Mouse (Mus musculus): ENCODE results near the gene Knl1. TPM values are rescaled to one million over a fixed set of nuclear protein-coding genes. Genes with fewer than 3 reads are reported as not detected.
"Not testable (repeated sequence)": the region's sequence is repeated elsewhere in the genome, so short reads cannot be mapped to it uniquely, and the experiment has no call there.

Knl1 gene
- 2.4 and 3.3 TPM in 2 replicates for polyA plus RNA-seq (2012; rRNA removed)

DNA sequence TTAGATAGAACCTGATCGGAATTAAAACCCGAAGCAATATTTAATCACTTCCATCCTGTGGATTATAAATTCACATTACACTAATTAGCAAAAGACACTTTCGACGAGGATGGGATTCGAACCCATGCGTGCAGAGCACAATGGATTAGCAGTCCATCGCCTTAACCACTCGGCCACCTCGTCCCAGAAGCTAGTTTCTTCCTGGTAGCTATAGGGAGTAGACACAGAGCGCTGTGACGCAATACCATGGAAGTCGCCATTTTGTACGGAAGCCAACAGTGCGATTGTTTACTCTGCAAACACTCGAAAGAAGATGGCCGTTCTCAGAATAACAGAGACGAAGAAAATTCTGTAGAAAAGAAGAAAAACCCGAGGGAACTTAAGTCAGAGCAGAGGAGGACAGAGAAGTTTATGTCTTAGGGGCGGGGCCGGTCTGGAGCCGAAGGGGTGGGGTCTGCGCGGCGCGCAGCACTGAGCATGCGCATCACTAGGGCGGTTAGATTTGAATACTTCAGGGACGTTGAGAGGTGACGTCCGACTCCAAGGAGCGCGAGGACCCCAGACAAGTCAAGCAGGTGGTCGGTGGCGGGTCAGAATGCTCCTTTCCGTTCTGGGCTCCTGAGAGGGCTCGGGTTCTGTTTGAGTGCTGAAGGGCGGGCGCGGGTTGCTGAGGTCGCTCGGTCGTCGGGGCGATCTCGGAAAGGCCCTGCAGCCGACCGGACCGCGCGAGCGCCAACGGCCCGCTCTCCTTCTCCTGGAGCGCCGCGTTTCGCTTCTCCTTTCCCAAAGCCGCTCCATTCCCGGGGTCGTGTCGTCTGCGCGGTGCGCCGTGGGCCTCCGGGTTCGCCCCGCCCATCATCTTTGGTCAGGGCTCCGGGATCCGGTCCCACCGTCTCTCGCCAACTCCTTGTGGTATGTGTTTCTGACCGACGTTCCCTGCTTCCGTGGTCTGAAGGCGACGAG is at the start of gene Knl1:
TSS of gene Knl1 (plus strand) at position 471 of the 963 bp plus-strand sequence.
- peak; percentile 98 for DNase-seq (ENCODE audit: low read depth)
- TF ChIP-seq CTCF (IDR thresholded peaks at IDR 0.05; ENCODE audit: borderline replicate concordance, extremely low read depth, insufficient read depth, insufficient read length): no peak
- TF ChIP-seq POLR2A (IDR thresholded peaks at IDR 0.05; ENCODE audit: borderline replicate concordance, extremely low read depth, insufficient read depth, insufficient read length, poor library complexity, severe bottlenecking): peak; percentile 27; the same call in 1 of the 2 replicates

- DNase-seq (ENCODE audit: low read depth): no peak
- no peak for TF ChIP-seq POLR2A (IDR thresholded peaks at IDR 0.05; ENCODE audit: borderline replicate concordance, extremely low read depth, insufficient read depth, insufficient read length, poor library complexity, severe bottlenecking)
- no peak for TF ChIP-seq CTCF (IDR thresholded peaks at IDR 0.05; ENCODE audit: borderline replicate concordance, extremely low read depth, insufficient read depth, insufficient read length)
These were observed 48.6 kb upstream of the Knl1 start for GRCm38 (mm10) chr2:118998115-118998866.

- no peak for DNase-seq (ENCODE audit: low read depth)
- TF ChIP-seq POLR2A (IDR thresholded peaks at IDR 0.05; ENCODE audit: borderline replicate concordance, extremely low read depth, insufficient read depth, insufficient read length, poor library complexity, severe bottlenecking): no peak
- no peak for TF ChIP-seq CTCF (IDR thresholded peaks at IDR 0.05; ENCODE audit: borderline replicate concordance, extremely low read depth, insufficient read depth, insufficient read length)
These were observed 47.8 kb upstream of the Knl1 start for GRCm38 (mm10) chr2:118999025-118999639.

GRCm38 (mm10) chr2:119006886-119007285 is 40.0 kb upstream of the Knl1 start:
- TF ChIP-seq CTCF (IDR thresholded peaks at IDR 0.05; ENCODE audit: borderline replicate concordance, extremely low read depth, insufficient read depth, insufficient read length) (no peak), POLR2A (IDR thresholded peaks at IDR 0.05; ENCODE audit: borderline replicate concordance, extremely low read depth, insufficient read depth, insufficient read length, poor library complexity, severe bottlenecking) (no peak)
- no peak for DNase-seq (ENCODE audit: low read depth)

DNA sequence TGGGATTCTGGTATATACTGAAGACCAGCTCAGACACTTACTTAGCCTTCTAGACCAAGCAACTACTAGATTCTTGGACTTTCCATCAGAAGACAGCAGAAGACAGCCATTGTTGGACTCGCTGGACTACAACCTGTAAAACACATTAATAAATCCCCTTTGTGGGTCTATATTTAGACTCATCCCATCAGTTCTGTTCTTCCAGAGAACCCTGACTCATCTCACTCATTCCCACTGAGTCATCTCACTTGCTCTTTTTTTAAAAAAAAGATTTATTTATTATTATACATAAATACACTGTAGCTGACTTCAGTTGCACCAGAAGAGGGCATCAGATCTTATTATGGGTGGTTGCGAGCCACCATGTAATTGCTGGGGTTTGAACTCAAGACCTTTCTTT is 37.5 kb upstream of the Knl1 start:
- no peak for TF ChIP-seq CTCF (IDR thresholded peaks at IDR 0.05; ENCODE audit: borderline replicate concordance, extremely low read depth, insufficient read depth, insufficient read length)
- TF ChIP-seq POLR2A (IDR thresholded peaks at IDR 0.05; ENCODE audit: borderline replicate concordance, extremely low read depth, insufficient read depth, insufficient read length, poor library complexity, severe bottlenecking): no peak
- no peak for DNase-seq (ENCODE audit: low read depth)

GRCm38 (mm10) chr2:119014989-119015388 is 31.9 kb upstream of the Knl1 start:
- TF ChIP-seq POLR2A (IDR thresholded peaks at IDR 0.05; ENCODE audit: borderline replicate concordance, extremely low read depth, insufficient read depth, insufficient read length, poor library complexity, severe bottlenecking) (no peak), CTCF (IDR thresholded peaks at IDR 0.05; ENCODE audit: borderline replicate concordance, extremely low read depth, insufficient read depth, insufficient read length) (no peak)
- DNase-seq (ENCODE audit: low read depth): no peak

DNA sequence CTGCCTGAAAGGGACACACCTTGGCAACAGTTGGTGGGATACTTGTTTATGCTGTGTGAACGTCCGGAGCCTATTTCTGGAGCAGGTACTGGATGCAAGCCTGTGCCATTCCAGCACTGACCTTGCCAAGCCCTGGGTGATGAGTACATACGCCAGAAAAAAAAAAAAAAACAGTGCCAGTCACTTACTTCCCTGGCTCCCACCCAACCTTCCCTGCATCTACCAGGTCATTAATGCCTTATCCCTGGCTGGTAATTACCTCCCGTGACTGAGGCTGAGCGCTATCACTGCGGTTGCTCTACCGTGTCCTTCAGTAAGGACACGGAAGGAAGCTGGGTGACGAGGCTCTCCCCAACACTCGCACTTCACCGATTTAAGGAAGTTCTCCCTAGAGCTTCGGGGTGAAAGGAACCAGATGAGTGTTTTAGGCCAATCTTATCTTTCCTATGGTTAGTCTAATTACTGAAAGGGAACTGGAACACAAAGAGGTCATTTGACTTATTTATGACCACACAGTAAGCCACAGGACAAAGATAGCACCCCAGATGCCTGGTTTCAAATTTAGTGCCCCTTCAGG is 31.2 kb upstream of the Knl1 start:
- peak; percentile 36 for DNase-seq (ENCODE audit: low read depth)
- no peak for TF ChIP-seq CTCF (IDR thresholded peaks at IDR 0.05; ENCODE audit: borderline replicate concordance, extremely low read depth, insufficient read depth, insufficient read length)
- no peak for TF ChIP-seq POLR2A (IDR thresholded peaks at IDR 0.05; ENCODE audit: borderline replicate concordance, extremely low read depth, insufficient read depth, insufficient read length, poor library complexity, severe bottlenecking)

DNA sequence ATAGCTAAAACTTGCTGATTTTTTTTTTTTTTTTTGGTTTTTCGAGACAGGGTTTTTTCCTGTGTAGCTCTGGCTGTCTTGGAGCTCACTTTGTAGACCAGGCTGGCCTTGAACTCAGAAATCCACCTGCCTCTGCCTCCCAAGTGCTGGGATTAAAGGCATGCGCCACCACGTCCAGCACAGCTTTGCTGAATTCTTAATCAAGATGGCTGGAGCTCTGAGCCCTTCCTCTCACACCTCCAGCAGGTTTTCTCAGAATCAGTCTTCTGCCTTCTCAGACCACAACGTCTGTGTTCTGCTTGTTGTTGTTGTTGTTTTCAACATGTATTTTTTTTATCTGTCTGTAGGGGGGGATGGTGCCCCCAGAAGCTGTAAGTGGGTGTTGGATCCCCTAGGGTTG is 30.6 kb upstream of the Knl1 start:
- not testable (repeated sequence) for DNase-seq (ENCODE audit: low read depth)

DNA sequence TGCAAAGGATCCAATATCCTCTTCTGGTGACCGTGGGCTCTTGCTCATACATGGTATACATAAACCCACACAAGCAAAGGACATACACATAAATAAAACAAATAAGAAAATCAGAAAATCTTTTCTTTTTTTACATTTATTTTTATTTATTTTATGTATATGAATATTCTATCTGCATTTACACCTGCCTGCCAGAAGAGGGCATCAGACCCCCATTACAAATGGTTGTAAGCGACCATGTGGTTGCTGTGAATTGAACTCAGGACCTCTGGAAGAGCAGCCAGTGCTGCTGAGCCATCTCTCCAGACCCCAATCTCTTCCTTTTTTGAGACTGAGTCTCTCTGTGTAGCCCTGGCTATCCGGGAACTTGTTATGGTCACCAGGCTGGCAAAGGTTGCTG is 29.3 kb upstream of the Knl1 start:
- DNase-seq (ENCODE audit: low read depth): no peak
- no peak for TF ChIP-seq POLR2A (IDR thresholded peaks at IDR 0.05; ENCODE audit: borderline replicate concordance, extremely low read depth, insufficient read depth, insufficient read length, poor library complexity, severe bottlenecking)
- peak; percentile 23; the same call in 1 of the 2 replicates for TF ChIP-seq CTCF (IDR thresholded peaks at IDR 0.05; ENCODE audit: borderline replicate concordance, extremely low read depth, insufficient read depth, insufficient read length)

DNA sequence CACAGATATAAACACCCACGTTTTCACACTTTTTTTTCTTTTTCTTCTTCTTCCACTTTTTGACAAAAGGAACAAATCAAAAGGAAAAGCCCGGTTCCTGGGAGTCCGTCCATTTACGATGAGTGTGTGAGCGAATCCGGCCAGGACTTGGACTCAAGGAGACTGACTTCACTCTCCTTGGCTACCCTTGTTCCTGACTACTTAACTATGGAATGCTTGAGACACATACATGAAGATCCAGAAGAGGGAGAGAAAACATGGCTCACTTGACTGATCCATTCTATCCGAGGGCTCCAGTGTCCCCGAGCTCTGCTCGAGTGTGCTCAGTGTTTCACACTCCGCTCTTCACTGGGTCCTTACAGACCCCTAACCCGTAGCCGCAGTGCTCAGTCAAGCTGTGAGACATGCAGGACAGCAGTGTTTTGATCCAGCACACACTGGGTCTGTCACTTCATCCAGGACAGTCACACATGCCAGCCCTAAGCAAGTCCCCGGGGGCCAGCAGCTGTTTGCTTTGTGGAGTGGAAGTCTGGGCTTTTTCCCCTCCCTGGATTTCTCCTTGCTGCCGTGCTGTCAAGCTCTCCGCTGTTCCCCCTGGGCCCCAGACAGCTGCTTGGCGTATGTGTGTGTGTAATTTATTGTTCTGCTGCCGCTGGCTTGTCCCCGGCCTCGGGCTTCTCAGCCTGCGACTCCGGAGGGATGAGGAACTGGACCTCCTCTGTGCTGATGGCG is 28.4 kb upstream of the Knl1 start:
- TF ChIP-seq POLR2A (IDR thresholded peaks at IDR 0.05; ENCODE audit: borderline replicate concordance, extremely low read depth, insufficient read depth, insufficient read length, poor library complexity, severe bottlenecking): no peak
- TF ChIP-seq CTCF (IDR thresholded peaks at IDR 0.05; ENCODE audit: borderline replicate concordance, extremely low read depth, insufficient read depth, insufficient read length): no peak
- peak; percentile 85 for DNase-seq (ENCODE audit: low read depth)

Data from brain, embryonic 14.5 days (tissue).